Mouse (Mus musculus) retina, adult 2 months (tissue): ENCODE results near the gene Dnaja2.

Source experiments
- DNase-seq: peaks from one replicate; pipeline ENCODE4 v3.0.0-alpha.2; 2012; ENCODE audit warnings: low read depth, low spot score

Gene Dnaja2

DNA sequence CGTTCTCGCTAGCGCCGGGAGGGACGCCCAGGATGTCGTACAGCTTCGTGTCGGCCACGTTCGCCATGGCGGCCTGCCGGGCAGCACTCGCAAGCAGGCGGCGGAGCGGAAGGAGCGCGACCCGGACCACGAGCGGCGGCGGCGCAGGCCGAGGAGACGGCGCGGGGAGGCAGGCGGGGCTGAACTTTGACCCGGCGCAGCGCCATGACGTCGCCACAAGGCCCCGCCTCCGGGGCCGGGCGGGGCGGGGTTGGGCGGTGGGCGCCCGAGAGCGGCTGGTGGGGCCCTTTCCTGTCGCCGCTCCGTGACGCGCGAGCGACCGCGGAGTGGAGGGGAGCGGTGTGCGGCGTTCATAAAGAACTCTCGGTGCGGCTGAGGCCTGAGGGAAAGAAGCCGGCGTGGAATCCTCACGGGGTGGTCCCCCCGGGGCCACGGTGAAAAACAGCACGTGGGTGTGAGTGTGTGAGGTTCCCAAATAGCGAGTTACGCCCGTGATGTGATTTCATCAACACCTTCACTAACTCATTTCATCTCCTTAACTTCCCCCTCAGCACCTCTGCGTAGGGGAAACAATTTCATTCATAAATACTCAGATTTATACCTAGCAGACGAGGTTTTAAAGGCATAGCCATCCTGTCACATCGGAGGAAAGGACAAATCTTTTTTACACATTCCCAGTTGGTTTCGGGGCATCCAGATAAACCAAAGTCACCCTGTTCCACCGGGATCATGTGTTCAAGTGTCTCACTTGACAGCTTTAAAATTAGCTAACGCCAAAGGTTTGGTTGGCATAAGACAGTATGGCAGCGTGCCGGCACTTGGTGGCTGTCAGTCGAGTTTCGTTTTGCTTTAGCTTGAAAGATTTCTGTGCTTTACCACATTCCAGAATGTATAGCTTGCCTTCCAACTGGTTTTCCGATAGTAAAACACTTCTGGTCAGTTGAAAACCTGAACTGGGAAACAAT is at the start of gene Dnaja2:
Gene Dnaja2 (minus strand): TSS at position 164 of the 965 bp plus-strand sequence.
- DNase-seq: peak; percentile 66

DNA sequence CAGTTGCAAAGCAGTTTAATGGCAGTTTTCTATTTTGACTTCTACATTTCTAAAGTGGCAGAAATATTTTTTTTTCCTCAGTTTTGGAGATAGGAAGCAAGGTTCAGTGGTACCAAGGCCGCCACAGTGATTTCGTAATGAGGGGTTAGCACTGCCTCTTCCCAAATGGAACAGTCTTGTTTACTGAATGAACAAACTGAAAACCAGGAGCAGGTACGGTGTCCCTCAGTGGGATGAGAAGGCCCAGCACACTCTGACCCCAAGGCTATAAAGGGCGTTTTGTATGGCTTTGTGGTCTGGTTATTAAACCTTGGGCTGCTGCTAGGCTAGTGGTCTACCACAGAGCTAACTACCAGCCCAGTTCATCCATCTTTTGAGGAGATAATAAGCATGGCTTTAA is 49.1 kb upstream of the Dnaja2 start:
- DNase-seq: no peak

DNA sequence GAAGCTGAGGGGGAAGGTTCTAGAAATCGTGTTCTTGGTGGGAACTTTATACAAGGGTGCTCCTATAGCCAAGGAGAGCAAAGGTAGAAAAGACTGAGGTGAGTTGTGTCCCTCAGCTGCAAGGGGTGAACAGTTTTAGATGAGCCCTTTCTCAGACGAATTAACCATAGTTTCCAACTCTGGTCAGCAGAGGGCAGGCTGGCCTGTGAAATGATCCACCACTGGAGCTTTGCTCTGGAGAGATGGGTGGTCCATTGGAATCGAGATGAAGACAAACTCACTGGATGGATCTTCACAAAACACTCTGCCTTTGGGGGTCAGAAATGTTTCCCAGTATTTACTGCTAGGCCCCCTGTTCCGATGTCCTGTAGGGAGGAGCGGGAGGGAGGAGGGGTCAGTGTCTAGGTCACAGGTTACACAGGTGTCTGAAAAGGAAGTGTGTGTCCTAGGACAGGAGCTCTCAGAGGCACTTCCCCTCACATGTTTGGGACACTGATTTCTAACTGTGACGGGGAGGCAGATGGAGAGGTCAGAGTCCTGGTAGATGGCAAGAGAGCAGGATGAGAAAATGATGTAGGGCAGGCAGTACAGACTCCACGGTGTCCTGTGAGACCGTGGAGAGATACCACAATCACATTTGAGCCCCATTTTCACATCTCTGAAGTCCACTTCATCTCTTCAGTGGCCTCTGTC is 48.2 kb upstream of the Dnaja2 start:
- DNase-seq: peak; percentile 23

DNA sequence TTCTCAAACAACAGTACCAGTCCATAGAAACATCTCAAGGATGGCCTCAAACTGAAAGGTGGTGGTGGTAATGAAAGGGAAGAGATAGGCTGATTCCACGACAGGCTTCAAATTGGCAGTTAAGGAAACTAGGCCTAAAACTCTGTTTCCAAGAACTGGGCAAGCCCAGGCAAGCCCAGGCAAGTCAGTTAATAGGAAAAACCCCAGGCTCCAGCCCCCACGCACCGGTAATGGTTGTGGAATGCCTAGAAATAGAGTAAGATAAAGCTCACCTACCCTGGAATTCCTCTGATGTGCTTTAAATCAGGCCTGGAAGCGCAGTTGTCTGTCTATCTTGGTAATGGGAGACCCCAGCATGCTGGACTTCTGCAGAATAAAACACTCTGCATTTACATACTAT is 47.6 kb upstream of the Dnaja2 start:
- no peak for DNase-seq

DNA sequence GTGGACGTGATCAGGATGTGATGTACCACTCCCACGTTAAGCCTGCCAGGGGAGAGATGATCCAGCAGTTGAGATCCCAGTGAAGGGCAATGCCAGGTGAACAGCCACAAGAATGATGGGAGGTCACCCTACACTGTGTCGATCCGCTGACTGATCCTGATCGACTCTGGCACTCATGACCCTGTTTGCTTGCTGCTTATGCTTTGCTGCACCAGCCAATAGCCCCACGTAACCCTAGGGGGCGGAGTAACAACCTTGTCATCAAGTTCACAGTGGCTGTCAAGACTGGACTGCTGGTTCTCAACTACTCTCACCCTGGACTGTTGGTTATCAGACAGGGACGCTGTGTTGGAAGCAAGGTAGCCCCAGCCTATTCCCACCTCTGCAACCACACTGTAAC is 46.6 kb upstream of the Dnaja2 start:
- no peak for DNase-seq

DNA sequence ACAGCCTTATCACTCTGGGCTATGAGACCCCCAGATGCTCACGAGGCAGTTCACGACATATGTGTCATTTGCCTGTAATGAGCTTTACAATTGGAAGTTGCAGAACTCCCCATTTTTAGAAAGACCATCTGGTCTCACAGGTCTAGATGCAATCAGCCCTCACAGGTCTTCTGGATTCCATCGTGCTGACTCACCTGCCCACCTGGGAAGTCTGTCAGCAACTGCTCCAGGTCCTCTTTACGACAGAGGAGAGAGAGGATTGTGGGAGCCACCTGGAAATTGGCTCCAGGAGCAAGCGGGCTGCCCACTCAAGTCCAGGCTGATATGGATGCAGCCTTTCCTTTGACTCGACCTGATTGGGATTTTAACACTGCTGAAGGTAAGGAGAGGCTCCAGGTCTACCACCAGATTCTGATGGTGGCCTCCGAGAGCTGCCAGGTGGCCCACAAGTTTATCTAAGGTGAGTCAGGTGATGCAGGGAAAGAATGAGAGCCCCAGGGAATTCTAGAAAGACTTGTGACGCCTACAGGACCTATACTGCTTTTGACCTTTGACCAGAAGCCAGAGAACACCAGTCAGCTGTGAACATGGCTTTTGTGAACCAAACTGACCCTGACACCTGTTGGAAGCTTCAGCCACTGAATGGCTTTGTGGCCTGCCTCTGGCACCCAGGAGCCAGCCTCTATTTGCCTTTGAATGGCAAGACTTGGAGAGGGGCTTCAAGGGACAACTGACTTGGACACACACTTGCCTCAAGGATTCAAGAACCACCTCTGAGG is 42.5 kb upstream of the Dnaja2 start:
- no peak for DNase-seq

DNA sequence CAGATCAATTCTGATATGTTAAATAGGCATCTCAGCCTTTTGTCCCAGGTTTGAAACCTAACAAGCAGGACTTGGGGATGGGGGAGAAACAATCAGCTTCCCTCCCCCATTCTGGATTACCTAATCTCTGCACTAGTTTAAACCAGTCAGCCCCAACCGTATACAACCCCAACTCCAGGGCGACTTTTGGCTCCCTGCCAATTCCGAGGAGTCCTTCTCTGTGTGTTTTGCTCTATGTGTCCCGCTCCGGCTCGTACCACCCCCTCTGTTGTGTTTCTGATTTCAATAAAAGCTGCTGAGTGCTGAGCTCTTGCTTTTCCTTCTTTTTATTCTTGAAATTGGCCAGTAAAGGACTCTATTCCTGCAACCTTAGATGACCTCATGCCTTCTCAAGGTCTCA is 40.2 kb upstream of the Dnaja2 start:
- no peak for DNase-seq

DNA sequence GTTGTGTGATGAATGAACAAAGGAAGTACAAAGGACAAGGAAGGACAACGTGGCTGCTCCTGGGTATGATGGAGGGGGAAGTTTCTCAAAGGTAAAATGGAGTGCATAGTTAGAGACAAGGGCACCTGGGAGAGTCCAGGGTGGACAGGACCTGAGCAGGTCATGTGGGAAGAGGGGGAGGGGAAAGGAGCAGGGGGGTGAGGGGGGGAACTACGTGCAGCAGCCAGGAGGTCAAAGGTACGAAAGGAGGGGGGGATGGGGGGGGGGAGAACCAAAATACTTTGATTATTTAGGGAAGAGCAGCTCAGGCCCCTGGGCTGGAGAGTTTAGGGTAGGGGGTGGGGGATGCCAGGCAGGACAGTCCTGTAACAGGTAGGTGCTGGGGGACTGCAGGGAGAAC is 39.8 kb upstream of the Dnaja2 start:
- DNase-seq: no peak

DNA sequence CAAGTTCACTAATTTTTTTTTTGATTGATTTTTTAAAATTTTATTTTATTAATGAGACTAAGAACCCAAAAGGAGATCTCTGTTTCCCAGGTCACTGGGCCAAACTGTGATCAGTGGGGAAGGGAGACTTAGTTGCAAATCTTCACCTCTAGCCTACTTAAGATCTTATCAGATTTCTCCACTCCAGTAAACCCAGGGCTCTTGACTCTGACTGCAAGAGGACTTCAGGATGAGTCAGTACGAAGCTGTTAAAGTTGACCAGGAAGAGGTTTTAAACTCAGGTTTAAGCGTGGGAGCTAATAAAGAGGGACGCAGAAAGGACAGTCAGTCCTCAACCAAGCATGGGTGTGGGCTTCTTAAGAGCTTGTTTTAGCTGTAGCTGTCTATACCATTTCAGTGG is 38.2 kb upstream of the Dnaja2 start:
- DNase-seq: no peak

DNA sequence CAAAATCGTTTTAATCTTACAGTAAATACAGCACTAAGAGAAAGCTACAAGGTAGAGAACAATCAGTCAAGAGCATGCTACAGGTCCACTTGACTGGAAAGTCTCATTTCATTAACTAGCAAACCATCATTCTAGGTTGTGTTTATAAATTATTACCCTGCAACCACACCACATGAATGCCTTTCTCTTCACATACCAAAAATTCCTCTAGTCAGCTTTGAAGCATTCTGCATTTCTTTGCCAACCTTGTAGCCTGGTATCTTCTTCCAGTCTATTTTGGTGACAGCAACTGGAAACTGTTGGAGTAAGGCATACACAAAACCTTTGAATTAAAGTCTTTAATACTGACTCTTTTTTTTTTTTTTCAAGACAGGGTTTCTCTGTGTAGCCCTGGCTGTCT is 36.4 kb upstream of the Dnaja2 start:
- no peak for DNase-seq

DNA sequence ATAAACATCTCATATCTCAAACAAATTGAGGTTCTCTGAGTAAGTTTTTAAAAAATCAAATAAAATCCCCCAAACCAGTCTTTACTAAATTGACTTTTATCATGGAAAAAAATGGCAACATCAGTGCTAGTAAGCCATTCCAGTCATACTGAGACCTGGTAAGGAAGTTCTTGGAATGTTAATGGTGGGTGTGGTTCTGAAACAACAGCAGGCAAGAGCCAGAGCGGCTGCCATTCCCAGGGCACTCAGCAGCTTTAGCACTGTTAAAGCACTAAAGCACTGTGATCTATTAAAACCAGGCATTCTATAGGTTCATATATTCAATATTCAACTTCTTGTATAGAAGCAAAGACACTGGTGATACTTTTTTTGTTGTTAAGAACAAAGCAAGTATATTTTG is 35.1 kb upstream of the Dnaja2 start:
- no peak for DNase-seq

DNA sequence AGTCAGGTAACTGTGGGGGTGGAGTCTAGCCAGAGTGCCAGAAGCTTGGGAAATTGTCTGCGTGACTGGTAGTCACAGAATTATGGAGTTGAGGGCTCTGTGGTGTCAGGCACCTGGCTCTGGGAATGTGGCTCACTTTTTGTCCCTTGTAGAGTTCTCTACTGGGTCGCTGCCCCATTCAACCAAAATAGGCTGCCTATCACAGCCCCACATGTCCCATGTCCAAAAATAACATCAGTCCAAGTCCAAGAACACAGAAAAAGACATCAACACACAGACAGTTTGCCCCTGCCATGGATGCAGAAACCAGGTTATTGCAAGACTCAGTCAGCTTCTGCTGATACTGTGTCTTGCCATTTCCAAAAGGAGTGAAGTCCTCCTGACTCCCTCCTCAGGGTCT is 33.5 kb upstream of the Dnaja2 start:
- no peak for DNase-seq

DNA sequence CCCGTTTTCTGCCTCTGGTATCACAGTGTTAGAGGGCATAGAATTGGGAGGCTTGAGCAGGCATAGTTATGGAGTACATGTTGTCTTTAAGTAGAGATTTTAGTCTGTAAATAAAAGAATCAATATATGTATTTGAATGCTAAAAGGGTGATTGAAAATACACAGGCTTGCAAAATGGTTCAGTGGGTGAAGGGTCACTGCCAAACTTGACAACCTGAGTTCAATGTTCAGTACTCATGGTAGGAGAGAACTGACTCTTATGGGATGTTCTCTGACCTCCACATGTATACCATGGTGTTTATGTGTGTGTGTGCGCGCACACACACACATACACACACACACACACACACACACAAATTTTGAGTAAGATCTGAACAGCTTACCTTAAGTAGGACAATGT is 22.5 kb upstream of the Dnaja2 start:
- no peak for DNase-seq

DNA sequence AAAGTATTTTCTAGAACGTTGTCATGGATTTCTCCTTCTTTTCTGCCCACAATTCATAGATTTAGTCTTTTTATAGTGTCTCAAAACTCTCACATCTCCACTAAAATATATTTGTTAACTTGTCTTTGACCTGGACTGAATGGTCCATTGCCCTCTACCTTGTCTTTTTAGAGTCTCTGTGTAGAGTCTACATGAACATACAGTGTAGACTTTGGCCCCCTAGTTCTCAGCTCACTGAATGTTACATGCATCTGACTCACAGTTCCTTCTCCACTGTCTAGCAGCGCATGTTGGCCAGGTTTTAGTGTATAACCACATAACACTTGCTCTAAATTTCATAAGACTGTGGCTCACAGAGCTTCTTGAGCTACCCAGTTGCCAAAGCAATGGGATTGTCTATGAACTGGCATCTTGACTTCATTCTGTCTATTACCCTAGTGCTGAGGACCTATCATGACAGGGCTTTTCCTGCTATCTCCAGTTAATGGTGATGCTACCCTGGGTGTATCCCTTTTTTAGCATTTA is 18.9 kb upstream of the Dnaja2 start:
- no peak for DNase-seq

DNA sequence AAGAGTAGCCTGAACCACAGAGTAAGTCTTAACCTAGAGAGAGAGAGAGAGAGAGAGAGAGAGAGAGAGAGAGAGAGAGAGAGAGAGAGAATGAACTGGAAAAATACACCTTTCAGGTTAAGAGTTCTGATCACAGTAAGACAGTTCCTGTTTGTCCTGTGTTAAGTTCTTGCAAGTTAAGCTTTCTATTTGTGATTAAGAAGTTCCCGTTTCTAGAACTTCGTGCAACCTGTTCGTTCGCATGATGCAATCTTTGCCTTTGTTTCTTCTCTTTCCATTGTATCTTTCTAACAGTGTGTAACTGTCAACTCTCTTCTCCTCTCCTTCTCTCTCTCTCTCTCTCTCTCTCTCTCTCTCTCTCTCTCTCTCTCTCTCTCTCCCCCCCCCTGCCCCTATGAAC is 15.3 kb upstream of the Dnaja2 start:
- DNase-seq: no peak

DNA sequence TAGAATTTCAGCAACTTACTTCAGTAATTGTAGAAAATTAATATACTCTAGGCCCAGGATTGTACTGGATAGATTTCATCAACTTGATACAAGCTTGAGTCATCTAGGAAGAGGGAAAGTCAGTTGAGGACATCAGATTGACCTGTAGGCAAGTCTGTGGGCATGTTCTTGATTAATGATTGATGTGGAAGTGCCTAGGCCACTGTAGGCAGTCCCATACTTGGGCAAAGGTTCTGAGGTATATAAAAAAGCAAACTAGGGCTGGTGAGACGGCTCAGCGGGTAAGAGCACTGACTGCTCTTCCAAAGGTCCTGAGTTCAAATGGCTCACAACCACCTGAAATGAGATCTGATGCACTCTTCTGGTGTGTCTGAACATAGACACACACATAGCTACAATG is 12.7 kb upstream of the Dnaja2 start:
- DNase-seq: no peak

DNA sequence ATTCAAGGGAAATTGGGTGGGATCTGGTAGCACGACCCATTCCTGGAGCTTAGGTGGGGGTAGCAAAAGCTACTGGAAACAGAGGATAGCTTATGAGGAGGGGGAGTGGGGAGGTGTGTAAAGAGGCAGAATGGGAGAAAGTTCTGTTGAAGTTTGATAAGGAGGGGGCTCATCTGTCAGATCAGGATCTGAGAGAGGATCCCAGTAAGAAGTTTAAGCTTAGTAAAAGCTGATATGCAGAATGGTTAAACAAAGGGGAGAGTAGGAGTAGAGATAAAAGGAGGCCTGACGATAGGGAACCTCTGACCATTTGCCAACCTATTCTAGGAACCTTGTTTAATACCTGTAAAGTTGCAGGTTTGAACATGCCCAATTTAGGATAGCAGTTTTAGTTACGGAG is 10.0 kb upstream of the Dnaja2 start:
- DNase-seq: no peak

DNA sequence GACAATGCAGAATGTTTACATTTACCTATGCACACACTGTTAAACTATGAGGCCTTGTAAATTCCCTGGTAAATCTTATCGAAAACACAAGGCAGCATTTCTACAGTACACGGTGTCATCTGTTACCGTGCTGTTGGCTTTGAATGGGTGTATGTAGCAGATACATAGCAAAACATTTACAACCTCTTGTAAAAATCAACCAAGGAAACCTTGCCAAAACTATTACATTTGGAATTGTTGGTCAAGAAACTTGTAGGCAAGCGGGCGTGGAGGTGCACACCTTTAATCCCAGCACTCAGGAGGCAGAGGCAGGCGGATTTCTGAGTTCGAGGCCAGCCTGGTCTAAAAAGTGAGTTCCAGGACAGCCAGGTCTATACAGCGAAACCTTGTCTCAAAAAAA is 8.2 kb upstream of the Dnaja2 start:
- DNase-seq: no peak

DNA sequence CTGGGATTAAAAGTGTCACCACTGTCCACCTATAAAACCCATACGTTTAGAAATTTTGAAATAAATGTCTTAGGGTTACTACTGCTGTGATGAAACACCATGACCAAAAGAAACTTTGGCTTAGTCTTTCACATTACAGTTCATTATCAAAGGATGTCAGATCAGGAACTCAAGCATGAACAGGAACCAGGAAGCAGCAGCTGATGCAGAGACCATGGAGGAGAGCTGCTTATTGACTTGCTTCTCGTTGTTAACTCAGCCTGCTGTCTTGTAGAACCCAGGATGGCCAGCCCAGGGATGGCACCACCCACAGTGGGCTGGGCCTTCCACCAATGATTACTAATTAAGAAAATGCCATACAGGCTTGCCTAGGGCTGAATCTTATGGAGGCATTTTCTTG is 4.8 kb upstream of the Dnaja2 start:
- no peak for DNase-seq

DNA sequence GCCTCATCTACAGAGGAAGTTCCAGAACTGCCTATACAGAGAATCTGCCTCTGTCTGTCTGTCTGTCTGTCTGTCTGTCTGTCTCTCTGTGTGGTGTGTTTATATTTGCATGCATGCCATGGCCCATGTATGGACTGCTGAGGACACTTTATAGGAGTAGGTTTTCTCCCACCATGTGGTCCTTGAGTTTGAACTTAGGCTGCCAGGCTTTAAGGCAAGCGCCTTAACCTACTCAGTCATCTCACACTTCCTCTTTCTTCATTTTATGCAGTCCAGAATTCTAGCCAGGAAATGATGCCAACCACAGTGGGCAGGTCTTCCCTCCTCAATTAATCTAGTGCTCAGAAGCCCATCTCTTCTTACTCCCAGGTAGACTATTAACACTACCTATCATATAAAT is 4.1 kb upstream of the Dnaja2 start:
- no peak for DNase-seq

DNA sequence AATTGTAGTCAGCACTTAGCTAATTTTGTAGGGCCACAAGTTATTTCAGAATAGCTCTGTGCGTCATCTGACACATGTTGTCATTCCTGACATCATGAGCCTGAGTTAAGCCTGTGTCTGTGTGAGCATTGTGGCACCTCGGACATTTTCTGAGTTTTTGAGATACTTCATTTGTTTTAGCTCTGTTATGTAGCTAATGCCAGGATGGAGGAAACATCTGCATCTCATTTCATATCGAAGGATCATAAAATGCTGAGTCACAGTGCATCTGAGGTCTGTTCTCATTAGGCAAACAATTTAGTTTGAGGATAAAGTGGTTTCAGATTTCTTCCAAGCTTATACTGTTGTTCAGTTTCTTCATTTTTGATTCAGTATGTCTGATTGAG is 2.5 kb upstream of the Dnaja2 start:
- no peak for DNase-seq

DNA sequence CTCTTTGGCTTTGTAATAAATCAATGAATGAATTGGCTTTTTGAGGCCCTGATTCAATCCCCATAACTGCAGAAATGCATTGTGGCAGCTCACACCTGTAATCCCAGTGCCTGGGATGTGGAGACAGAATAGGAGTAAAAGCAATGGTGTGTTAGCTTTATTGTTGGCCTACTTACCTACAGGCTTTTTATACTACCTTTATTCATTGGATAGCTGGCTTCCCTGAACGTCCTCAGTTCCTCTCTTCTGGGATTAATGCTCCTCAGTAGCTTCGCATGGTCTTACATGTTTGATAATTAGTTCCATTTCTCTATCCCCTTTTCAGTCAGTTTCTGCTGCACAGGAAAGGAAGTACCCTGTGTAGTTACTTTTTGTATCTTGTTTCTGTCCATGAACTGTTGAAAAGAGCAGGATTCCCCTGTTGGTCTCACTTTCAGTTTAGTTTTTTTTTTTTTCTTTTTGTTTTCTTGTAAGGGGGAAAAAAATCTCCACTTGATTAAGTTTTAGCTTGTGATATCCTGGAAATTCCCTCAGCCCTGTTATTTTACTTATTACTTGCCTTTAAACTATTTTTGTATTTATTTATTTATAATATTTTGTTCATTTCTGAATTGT is 1.9 kb upstream of the Dnaja2 start:
- DNase-seq: no peak
